Mouse (Mus musculus) heart, embryonic 11.5 days (tissue): Measurements from ENCODE around the gene Bud13. TPM values are rescaled to one million over a fixed set of nuclear protein-coding genes. Genes with fewer than 3 reads are reported as not detected.
"Not testable (repeated sequence)": the region's sequence is repeated elsewhere in the genome, so short reads cannot be mapped to it uniquely, and the experiment has no call there.

ENCODE experiments used
- ATAC-seq: fragments of 200-750 bp; cut with Nextera tagmentation; replicated peaks from 2 replicates; pipeline ENCODE4 v1.8.0; 2017; ENCODE audit warnings: moderate library complexity; ENCODE audit not compliant: insufficient number of reproducible peaks, low FRiP score, low TSS enrichment
- H3K27ac ChIP-seq: fragments of 300-500 bp; sonication (generic); 2 replicates; pipeline ENCODE4 v1.5.1; 2014; ENCODE audit warnings: mild to moderate bottlenecking, low read depth, low read length
- H3K27me3 ChIP-seq: fragments of 300-500 bp; sonication (generic); 2 replicates; pipeline ENCODE4 v1.6.1; 2014; ENCODE audit warnings: mild to moderate bottlenecking, low read length, mixed read lengths; ENCODE audit not compliant: control insufficient read depth, insufficient read depth
- H3K36me3 ChIP-seq: fragments of 300-500 bp; sonication (generic); 2 replicates; pipeline ENCODE4 v1.6.1; 2014; ENCODE audit warnings: mild to moderate bottlenecking, low read length, moderate library complexity, mixed read lengths; ENCODE audit not compliant: control insufficient read depth, insufficient read depth
- H3K4me1 ChIP-seq: fragments of 300-500 bp; sonication (generic); 2 replicates; pipeline ENCODE4 v1.6.1; 2014; ENCODE audit warnings: low read length; ENCODE audit not compliant: control insufficient read depth, insufficient read depth
- H3K4me2 ChIP-seq: fragments of 300-500 bp; sonication (generic); 2 replicates; pipeline ENCODE4 v1.6.1; 2014; ENCODE audit warnings: mild to moderate bottlenecking, moderate library complexity
- H3K4me3 ChIP-seq: fragments of 300-500 bp; sonication (generic); 2 replicates; pipeline ENCODE4 v1.5.1; 2014; ENCODE audit warnings: low read depth, low read length
- H3K9ac ChIP-seq: fragments of 300-500 bp; sonication (generic); 2 replicates; pipeline ENCODE4 v1.6.1; 2014; ENCODE audit warnings: mild to moderate bottlenecking, low read depth, low read length, moderate library complexity
- H3K9me3 ChIP-seq: fragments of 300-500 bp; sonication (generic); replicated peaks from 2 replicates; pipeline ENCODE4 v1.6.1; 2016; ENCODE audit warnings: low read length; ENCODE audit not compliant: control insufficient read depth
- WGBS: fragments of 180-500 bp; shearing (Covaris S2); extraction: QIAGEN DNeasy Blood & Tissue Kit; methylation state at CpG from one replicate; pipeline ENCODE4 v1.1.7; 2014; ENCODE audit not compliant: insufficient replicate concordance; 5-methylcytosine and 5-hydroxymethylcytosine counted together
- polyA plus RNA-seq: library from polyadenylated mRNA; unstranded; fragments of >200 nt; fragmentation: Nextera tagmentation; extraction: Ambion mirVana; gene quantifications from 2 replicates; pipeline ENCODE4 v1.2.1, GENCODE M21; 2014

Gene Bud13
- polyA plus RNA-seq, 1 experiment from 2014 or later = 16.6 TPM

GRCm38 (mm10) chr9:46314921-46315320 lies 32.1 kb downstream of the Bud13 start:
- no peaks in the 10 kb centered on the region for H3K9me3 ChIP-seq
- H3K27me3 ChIP-seq = peaks cover 14% of the 10 kb centered on the region; the same call in 1 of the 2 replicates
- WGBS = 42% methylated on average over 2 of the region's 2 CpGs
- no peak overlapping the region for H3K4me2 ChIP-seq
- no peak for ATAC-seq
- H3K9ac ChIP-seq = no peak overlapping the region
- H3K4me1 ChIP-seq = no peaks in the 10 kb centered on the region
- no peaks in the 10 kb centered on the region for H3K36me3 ChIP-seq
- no peak overlapping the region for H3K27ac ChIP-seq
- H3K4me3 ChIP-seq = no peak overlapping the region

- Histone ChIP-seq H3K27me3 (peaks cover 14% of the 10 kb centered on the region; the same call in 1 of the 2 replicates), H3K4me2 (no peak overlapping the region), H3K9ac (no peak overlapping the region), H3K4me1 (no peaks in the 10 kb centered on the region), H3K4me3 (no peak overlapping the region), H3K36me3 (no peaks in the 10 kb centered on the region), H3K9me3 (no peaks in the 10 kb centered on the region), H3K27ac (no peak overlapping the region)
- WGBS = 48% methylated on average over 11 of the region's 11 CpGs
- ATAC-seq = no peak
Measured at GRCm38 (mm10) chr9:46315807-46316365, 33.1 kb downstream of the Bud13 start.

- Histone ChIP-seq H3K9me3 (no peaks in the 10 kb centered on the region), H3K27ac (no peak overlapping the region), H3K4me3 (no peak overlapping the region), H3K9ac (no peak overlapping the region), H3K4me1 (no peaks in the 10 kb centered on the region), H3K36me3 (no peaks in the 10 kb centered on the region), H3K27me3 (peaks cover 14% of the 10 kb centered on the region; the same call in 1 of the 2 replicates), H3K4me2 (no peak overlapping the region)
- 39% methylated on average over 5 of the region's 5 CpGs for WGBS
- no peak for ATAC-seq
Measured at GRCm38 (mm10) chr9:46316388-46316787, 33.6 kb downstream of the Bud13 start.

GRCm38 (mm10) chr9:46316909-46317308 lies 34.1 kb downstream of the Bud13 start:
- Histone ChIP-seq H3K9me3 (no peaks in the 10 kb centered on the region), H3K9ac (no peak overlapping the region), H3K4me1 (no peaks in the 10 kb centered on the region), H3K4me3 (no peak overlapping the region), H3K4me2 (no peak overlapping the region), H3K36me3 (no peaks in the 10 kb centered on the region), H3K27me3 (peaks cover 17% of the 10 kb centered on the region; the same call in 1 of the 2 replicates), H3K27ac (no peak overlapping the region)
- ATAC-seq = no peak
- 61% methylated on average over 8 of the region's 8 CpGs for WGBS

GRCm38 (mm10) chr9:46317957-46318356 lies 35.1 kb downstream of the Bud13 start:
- no peak for ATAC-seq
- Histone ChIP-seq H3K27me3 (peaks cover 17% of the 10 kb centered on the region; the same call in 1 of the 2 replicates), H3K9me3 (no peaks in the 10 kb centered on the region), H3K27ac (no peak overlapping the region), H3K4me2 (no peak overlapping the region), H3K36me3 (no peaks in the 10 kb centered on the region), H3K4me3 (no peak overlapping the region), H3K4me1 (no peaks in the 10 kb centered on the region), H3K9ac (no peak overlapping the region)
- 79% methylated on average over 3 of the region's 3 CpGs for WGBS

GRCm38 (mm10) chr9:46319886-46320285 lies 37.1 kb downstream of the Bud13 start, which contains the start of gene 4931429L15Rik:
4931429L15Rik (minus strand) TSS chr9:46319986.
- not testable (repeated sequence) for ATAC-seq, H3K4me1 ChIP-seq, H3K9me3 ChIP-seq, H3K4me3 ChIP-seq, H3K36me3 ChIP-seq, H3K27ac ChIP-seq, H3K9ac ChIP-seq, H3K4me2 ChIP-seq
- H3K27me3 ChIP-seq = peaks cover 10% of the 10 kb centered on the region; the same call in 1 of the 2 replicates
- 78% methylated on average over 6 of the region's 6 CpGs for WGBS

- no peak overlapping the region for H3K4me3 ChIP-seq
- no peaks in the 10 kb centered on the region for H3K4me1 ChIP-seq
- H3K9me3 ChIP-seq = no peaks in the 10 kb centered on the region
- WGBS = 76% methylated on average over 2 of the region's 2 CpGs
- no peak overlapping the region for H3K9ac ChIP-seq
- no peaks in the 10 kb centered on the region for H3K36me3 ChIP-seq
- peaks cover 8% of the 10 kb centered on the region; the same call in 1 of the 2 replicates for H3K27me3 ChIP-seq
- no peak for ATAC-seq
- no peak overlapping the region for H3K27ac ChIP-seq
- H3K4me2 ChIP-seq = no peak overlapping the region
Measured at GRCm38 (mm10) chr9:46320461-46320860, 37.7 kb downstream of the Bud13 start.

GRCm38 (mm10) chr9:46326694-46327405 lies 44.0 kb downstream of the Bud13 start:
- Histone ChIP-seq H3K4me2 (no peak overlapping the region), H3K36me3 (no peaks in the 10 kb centered on the region), H3K27ac (no peak overlapping the region), H3K4me3 (no peak overlapping the region), H3K9me3 (no peaks in the 10 kb centered on the region), H3K4me1 (peaks cover 5% of the 10 kb centered on the region), H3K27me3 (no peaks in the 10 kb centered on the region; the same call in 1 of the 2 replicates), H3K9ac (no peak overlapping the region)
- no peak for ATAC-seq
- WGBS = 86% methylated on average over 11 of the region's 11 CpGs
